Mouse (Mus musculus) hindbrain, embryonic 16.5 days (tissue): ENCODE data around the gene Rsph14. TPM values are rescaled to one million over a fixed set of nuclear protein-coding genes. Genes with fewer than 3 reads are reported as not detected.

Source experiments
- ATAC-seq: fragments of 200-750 bp; cut with Nextera tagmentation; 2 replicates; pipeline ENCODE4 v1.8.0; 2017; ENCODE audit warnings: moderate TSS enrichment, moderate library complexity
- H3K27ac ChIP-seq: fragments of 300-500 bp; sonication (generic); 2 replicates; pipeline ENCODE4 v1.5.1; 2014; ENCODE audit warnings: low read depth, mild to moderate bottlenecking, control low read depth, low read length, moderate library complexity
- H3K27me3 ChIP-seq: fragments of 300-500 bp; sonication (generic); replicated peaks from 2 replicates; pipeline ENCODE4 v1.6.1; 2014; ENCODE audit warnings: low read length; ENCODE audit not compliant: control insufficient read depth, insufficient read depth
- H3K36me3 ChIP-seq: fragments of 300-500 bp; sonication (generic); 2 replicates; pipeline ENCODE4 v1.6.1; 2014; ENCODE audit warnings: mild to moderate bottlenecking, low read length, moderate library complexity, mixed read lengths; ENCODE audit not compliant: control insufficient read depth, insufficient read depth
- H3K4me1 ChIP-seq: fragments of 300-500 bp; sonication (generic); 2 replicates; pipeline ENCODE4 v1.6.1; 2014; ENCODE audit warnings: low read depth, low read length; ENCODE audit not compliant: control insufficient read depth, insufficient read depth
- H3K4me2 ChIP-seq: fragments of 300-500 bp; sonication (generic); 2 replicates; pipeline ENCODE4 v1.6.1; 2014; ENCODE audit warnings: mild to moderate bottlenecking, low read length, control low read depth, moderate library complexity
- H3K4me3 ChIP-seq: fragments of 300-500 bp; sonication (generic); 2 replicates; pipeline ENCODE4 v1.5.1; 2014; ENCODE audit warnings: mild to moderate bottlenecking, low read length, control low read depth, moderate library complexity
- H3K9ac ChIP-seq: fragments of 300-500 bp; sonication (generic); 2 replicates; pipeline ENCODE4 v1.6.1; 2014; ENCODE audit warnings: low read depth, mild to moderate bottlenecking, control low read depth, low read length, moderate library complexity
- H3K9me3 ChIP-seq: fragments of 300-500 bp; sonication (generic); 2 replicates; pipeline ENCODE4 v1.6.1; 2014; ENCODE audit warnings: mild to moderate bottlenecking, low read length, moderate library complexity; ENCODE audit not compliant: control insufficient read depth
- WGBS: fragments of 180-500 bp; shearing (Covaris S2); extraction: QIAGEN DNeasy Blood & Tissue Kit; methylation state at CpG from one replicate; pipeline ENCODE4 v1.1.7; 2014; 5-methylcytosine and 5-hydroxymethylcytosine counted together
- polyA plus RNA-seq: library from polyadenylated mRNA; unstranded; fragments of >200 nt; fragmentation: Nextera tagmentation; extraction: Ambion mirVana; gene quantifications from 2 replicates; pipeline ENCODE4 v1.2.1, GENCODE M21; 2015

The Rsph14 gene
- polyA plus RNA-seq, 1 experiment from 2014 or later = 0.49 TPM

- Histone ChIP-seq H3K4me3 (peak overlapping the region; percentile 27), H3K4me2 (peak overlapping the region; percentile 54), H3K9ac (peak overlapping the region; percentile 19), H3K27me3 (no peaks in the 10 kb centered on the region), H3K36me3 (no peaks in the 10 kb centered on the region), H3K27ac (no peak overlapping the region), H3K9me3 (no peaks in the 10 kb centered on the region), H3K4me1 (no peaks in the 10 kb centered on the region; the same call in none of the 2 replicates)
- WGBS = 12% methylated on average over 21 of the region's 21 CpGs
- ATAC-seq = no peak
Observed at GRCm38 (mm10) chr10:74925324-74925723, 107.1 kb downstream of the Rsph14 start.

GRCm38 (mm10) chr10:74924274-74924673 lies 108.1 kb downstream of the Rsph14 start:
- H3K9ac ChIP-seq = no peak overlapping the region
- H3K36me3 ChIP-seq = no peaks in the 10 kb centered on the region
- H3K4me2 ChIP-seq = no peak overlapping the region
- H3K4me3 ChIP-seq = no peak overlapping the region
- 94% methylated on average over 14 of the region's 14 CpGs for WGBS
- no peaks in the 10 kb centered on the region for H3K27me3 ChIP-seq
- H3K4me1 ChIP-seq = no peaks in the 10 kb centered on the region; the same call in none of the 2 replicates
- no peak overlapping the region for H3K27ac ChIP-seq
- H3K9me3 ChIP-seq = no peaks in the 10 kb centered on the region
- no peak for ATAC-seq

- peak; percentile 66 for ATAC-seq
- no peak overlapping the region for H3K4me3 ChIP-seq
- H3K27me3 ChIP-seq = no peaks in the 10 kb centered on the region
- WGBS = 35% methylated on average over 6 of the region's 6 CpGs
- no peak overlapping the region for H3K9ac ChIP-seq
- no peak overlapping the region for H3K27ac ChIP-seq
- no peaks in the 10 kb centered on the region for H3K9me3 ChIP-seq
- no peak overlapping the region for H3K4me2 ChIP-seq
- H3K36me3 ChIP-seq = no peaks in the 10 kb centered on the region
- H3K4me1 ChIP-seq = no peaks in the 10 kb centered on the region; the same call in none of the 2 replicates
Observed at GRCm38 (mm10) chr10:74922763-74923162, 109.6 kb downstream of the Rsph14 start.

GRCm38 (mm10) chr10:74921614-74922013 lies 110.8 kb downstream of the Rsph14 start:
- Histone ChIP-seq H3K9me3 (no peaks in the 10 kb centered on the region), H3K9ac (no peak overlapping the region), H3K4me1 (no peaks in the 10 kb centered on the region; the same call in none of the 2 replicates), H3K36me3 (no peaks in the 10 kb centered on the region), H3K27ac (no peak overlapping the region), H3K4me2 (no peak overlapping the region), H3K4me3 (no peak overlapping the region), H3K27me3 (no peaks in the 10 kb centered on the region)
- no peak for ATAC-seq
- WGBS = 82% methylated on average over 11 of the region's 11 CpGs

- Histone ChIP-seq H3K36me3 (no peaks in the 10 kb centered on the region), H3K27me3 (no peaks in the 10 kb centered on the region), H3K9me3 (no peaks in the 10 kb centered on the region), H3K4me2 (peak overlapping the region; percentile 24; the same call in 1 of the 2 replicates), H3K27ac (no peak overlapping the region), H3K4me1 (no peaks in the 10 kb centered on the region; the same call in none of the 2 replicates), H3K9ac (no peak overlapping the region), H3K4me3 (no peak overlapping the region)
- peak; percentile 49 for ATAC-seq
- 42% methylated on average over 17 of the region's 17 CpGs for WGBS
Observed at GRCm38 (mm10) chr10:74920853-74921567, 111.4 kb downstream of the Rsph14 start.

GRCm38 (mm10) chr10:74919277-74919676 lies 113.1 kb downstream of the Rsph14 start:
- H3K4me2 ChIP-seq = no peak overlapping the region
- ATAC-seq = no peak
- no peaks in the 10 kb centered on the region for H3K36me3 ChIP-seq
- no peak overlapping the region for H3K4me3 ChIP-seq
- H3K27ac ChIP-seq = no peak overlapping the region
- 43% methylated on average over 5 of the region's 5 CpGs for WGBS
- H3K9ac ChIP-seq = no peak overlapping the region
- H3K9me3 ChIP-seq = no peaks in the 10 kb centered on the region
- H3K4me1 ChIP-seq = no peaks in the 10 kb centered on the region; the same call in 1 of the 2 replicates
- H3K27me3 ChIP-seq = no peaks in the 10 kb centered on the region

GRCm38 (mm10) chr10:74908431-74908830 lies 124.0 kb downstream of the Rsph14 start:
- H3K4me2 ChIP-seq = no peak overlapping the region
- ATAC-seq = no peak
- H3K4me1 ChIP-seq = no peaks in the 10 kb centered on the region
- 73% methylated on average over 2 of the region's 2 CpGs for WGBS
- no peaks in the 10 kb centered on the region for H3K36me3 ChIP-seq
- no peaks in the 10 kb centered on the region for H3K9me3 ChIP-seq
- no peak overlapping the region for H3K9ac ChIP-seq
- no peak overlapping the region for H3K27ac ChIP-seq
- H3K4me3 ChIP-seq = no peak overlapping the region
- H3K27me3 ChIP-seq = no peaks in the 10 kb centered on the region

Other genes with a start within 250 kb of the Rsph14 start
- 87.3 and 96.0 TPM in 2 replicates for gene Gnaz, start 65.4 kb downstream of the Rsph14 start, polyA plus RNA-seq
- 19.5 and 22.2 TPM in 2 replicates for gene Rab36, start 4.5 kb upstream of the Rsph14 start, polyA plus RNA-seq
- gene Bcr, start 28.0 kb upstream of the Rsph14 start, polyA plus RNA-seq = 11.5 and 13.6 TPM in 2 replicates
- gene Specc1l, start 179.5 kb upstream of the Rsph14 start, polyA plus RNA-seq = 24.7 and 29.6 TPM in 2 replicates